Mouse (Mus musculus): Measurements from ENCODE around the gene Scn5a. TPM values are rescaled to one million over a fixed set of nuclear protein-coding genes. Genes with fewer than 3 reads are reported as not detected.

Gene Scn5a
- total RNA-seq, 2 experiments from 2014 or later, result not detected

DNA sequence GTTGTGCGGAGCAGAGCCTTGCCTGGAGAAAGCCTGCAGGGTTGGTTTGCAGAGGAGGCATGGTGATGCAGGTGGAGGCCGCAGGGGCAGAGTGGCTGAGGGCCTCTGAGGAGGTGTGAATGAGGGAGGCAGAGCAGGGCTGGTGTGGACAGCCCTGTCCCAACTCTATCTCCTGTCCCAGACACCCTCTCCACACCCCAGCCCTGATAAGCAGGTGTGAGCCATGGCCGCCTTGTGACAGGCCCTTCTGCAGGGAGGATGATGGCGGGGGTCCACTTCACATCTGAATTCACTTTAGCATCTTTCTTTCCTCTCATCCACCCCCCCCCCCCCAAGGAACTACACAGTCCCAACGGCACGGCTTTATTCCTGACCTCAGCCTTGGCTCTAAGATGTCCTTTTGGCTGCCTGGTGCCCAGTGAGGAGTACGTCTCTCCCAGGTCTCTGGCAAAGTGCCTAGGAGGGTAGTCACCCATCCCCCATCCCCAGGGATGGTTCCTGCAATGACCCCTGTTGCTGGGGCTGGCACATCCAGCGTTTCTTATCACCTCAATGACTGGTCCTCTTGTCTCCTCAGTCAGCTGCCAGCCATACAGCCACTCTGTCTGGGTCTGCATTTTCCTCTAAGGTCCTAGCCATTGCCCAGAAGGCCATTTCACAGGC, 109.0 kb downstream of the Scn5a start:
- peak; percentile 54; the same call in 1 of the 2 replicates for ATAC-seq (ENCODE audit: poor library complexity, severe bottlenecking)

DNA sequence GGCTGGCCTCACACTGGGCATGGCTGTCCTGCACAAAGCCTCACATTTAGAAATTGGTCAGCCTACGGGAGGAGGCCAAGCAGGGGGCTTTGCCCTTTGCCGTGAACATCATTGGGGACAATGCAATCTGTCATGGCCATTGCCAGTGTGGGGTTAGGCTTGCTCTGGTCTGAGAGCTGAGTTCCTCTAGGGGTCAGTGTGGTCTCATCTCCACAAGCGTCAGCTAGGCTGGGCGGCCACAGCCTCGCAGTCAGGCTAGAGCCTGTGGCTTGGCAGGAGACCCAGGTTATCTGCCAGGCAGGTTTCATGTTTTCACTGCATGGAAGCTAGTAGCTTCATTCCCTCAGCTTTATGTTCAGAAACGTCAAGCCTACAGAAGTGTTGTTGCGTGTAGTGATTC, 113.2 kb downstream of the Scn5a start:
- no peak for ATAC-seq (ENCODE audit: poor library complexity, severe bottlenecking)

DNA sequence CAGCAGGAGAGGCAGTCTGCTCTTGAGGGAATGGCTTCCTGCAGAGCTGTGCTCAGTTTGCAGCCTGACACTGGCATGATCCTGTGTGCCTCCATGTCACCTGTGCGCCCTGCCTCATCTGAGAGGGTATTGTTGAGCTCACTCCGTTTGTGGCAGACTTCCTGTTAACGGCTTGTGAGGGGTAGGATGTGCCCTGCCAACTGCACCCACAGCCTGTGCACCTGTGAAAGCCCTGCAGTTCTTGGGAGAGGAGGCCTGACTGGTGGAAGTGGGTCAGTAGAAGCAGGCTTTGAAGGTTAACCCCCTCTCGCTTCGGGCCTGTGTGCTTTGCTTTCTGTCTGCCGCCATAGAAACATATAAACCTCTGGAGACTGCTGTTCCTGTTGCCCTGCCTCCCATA, 113.8 kb downstream of the Scn5a start:
- ATAC-seq (ENCODE audit: poor library complexity, severe bottlenecking), result no peak

DNA sequence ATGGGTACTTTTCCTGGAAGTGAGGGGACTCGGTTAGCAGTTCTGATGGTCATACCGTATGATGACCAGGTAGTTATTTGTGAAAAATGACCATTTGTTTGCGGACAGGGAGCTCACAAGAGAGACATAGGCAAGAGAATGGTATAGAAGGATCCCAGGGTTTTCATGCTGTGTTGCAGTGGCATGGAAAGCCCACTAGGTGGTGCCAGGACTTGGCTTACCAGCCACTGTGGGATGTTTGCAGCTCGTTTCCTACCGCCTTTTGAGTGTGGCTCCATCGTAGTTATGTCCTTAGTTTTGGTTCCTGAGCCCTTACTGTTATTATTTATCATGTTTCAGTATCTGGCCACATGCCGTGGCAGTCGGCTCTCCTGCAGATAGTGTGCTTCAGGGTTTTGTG, 118.4 kb downstream of the Scn5a start:
- peak; percentile 86 for ATAC-seq (ENCODE audit: poor library complexity, severe bottlenecking)

DNA sequence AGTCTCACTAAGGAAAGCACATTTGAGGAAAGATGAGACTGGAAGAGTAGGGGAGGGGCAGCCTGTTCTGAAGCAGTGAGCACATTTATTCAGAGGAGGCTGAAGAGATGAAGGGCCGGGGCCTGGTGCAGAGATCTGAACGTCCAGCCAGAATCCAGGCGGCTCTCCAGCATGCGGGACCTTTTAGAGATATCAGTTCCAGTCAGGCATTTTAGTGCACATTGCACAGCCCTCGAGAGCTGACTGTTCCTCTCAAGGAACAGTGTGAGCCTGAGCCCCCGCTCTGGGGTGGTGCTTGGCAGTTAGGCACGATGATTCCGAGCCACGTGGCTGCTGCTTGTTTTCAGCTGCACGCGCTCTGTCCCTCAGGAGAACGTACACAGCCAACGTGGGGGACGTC, 121.7 kb downstream of the Scn5a start:
- no peak for ATAC-seq (ENCODE audit: poor library complexity, severe bottlenecking)

DNA sequence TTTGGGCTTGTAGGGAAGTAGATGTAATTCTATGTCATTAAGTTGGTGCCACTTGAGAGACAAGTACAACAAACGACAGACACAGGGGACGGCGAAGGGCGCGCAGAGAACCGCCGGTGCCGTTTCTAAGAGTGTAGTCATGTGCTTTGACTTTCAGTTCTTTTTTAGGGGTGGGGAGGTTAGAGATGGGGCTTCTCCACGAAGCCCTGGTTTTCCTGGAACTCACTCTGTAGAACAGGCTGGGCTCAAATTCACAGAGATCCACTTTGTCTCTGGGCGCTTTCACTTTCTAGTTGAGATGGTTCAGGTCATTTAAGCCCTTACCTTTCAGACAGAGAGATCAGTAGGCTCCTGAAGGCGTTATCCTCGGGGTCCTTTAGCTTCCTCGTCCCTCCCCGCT, 122.8 kb downstream of the Scn5a start:
- ATAC-seq (ENCODE audit: poor library complexity, severe bottlenecking), result no peak

DNA sequence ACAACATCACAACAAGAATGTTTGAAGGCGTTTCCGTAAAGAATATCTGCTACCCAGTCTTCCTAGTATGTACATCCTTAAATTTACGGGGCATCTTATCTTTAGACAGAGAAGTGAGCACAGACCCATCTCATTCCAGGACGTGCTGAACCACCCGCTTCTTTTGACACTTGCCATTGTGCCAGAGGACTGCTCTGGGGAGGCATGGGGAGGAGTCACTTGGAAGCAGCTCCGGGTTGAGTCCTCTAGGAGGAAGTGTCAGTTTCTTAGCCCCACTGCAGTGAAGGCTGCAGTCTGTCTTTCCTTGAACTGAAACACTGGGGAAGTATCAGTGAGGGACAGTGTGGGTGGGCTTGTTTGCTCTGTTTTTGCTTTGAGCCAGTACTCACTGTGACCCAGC, 133.1 kb downstream of the Scn5a start:
- peak; percentile 75 for ATAC-seq (ENCODE audit: poor library complexity, severe bottlenecking)

DNA sequence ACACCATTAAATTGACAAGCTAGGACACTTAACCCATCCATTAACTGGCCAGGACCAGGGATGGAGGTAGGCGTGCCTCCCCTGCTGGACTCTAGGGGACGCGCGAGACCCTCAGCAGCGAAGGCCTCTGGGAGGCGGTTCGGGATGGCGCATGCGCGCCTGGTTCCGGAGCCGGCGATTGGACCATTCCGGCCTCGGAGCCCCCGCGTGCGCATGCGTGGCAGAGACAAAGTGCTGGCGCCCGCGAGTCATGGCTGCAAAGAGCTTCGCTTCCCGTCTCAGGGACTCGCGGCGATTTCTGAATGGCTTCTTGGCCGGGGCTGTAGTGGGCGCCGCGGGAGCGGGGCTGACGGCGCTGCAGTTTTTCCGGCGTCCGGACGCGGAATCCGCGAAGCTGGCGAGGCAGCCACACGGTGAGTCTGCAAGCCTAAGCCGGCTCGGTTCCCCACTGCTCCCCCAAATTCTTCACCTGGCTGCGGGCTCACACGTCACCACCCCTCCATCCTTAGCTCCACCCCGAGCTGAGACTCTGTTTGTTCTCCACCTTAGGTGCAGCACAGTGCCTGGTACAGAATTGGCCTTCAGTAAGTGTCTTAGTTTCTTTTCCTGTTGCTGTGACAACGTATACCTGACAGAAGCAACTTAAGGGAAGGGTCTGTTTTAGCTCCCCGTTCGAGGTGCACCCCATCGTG, 133.9 kb downstream of the Scn5a start, which contains the start of gene Exog:
Exog (plus strand) TSS at position 206 of the 692 bp plus-strand sequence.
- ATAC-seq (ENCODE audit: poor library complexity, severe bottlenecking), result peak; percentile 82

DNA sequence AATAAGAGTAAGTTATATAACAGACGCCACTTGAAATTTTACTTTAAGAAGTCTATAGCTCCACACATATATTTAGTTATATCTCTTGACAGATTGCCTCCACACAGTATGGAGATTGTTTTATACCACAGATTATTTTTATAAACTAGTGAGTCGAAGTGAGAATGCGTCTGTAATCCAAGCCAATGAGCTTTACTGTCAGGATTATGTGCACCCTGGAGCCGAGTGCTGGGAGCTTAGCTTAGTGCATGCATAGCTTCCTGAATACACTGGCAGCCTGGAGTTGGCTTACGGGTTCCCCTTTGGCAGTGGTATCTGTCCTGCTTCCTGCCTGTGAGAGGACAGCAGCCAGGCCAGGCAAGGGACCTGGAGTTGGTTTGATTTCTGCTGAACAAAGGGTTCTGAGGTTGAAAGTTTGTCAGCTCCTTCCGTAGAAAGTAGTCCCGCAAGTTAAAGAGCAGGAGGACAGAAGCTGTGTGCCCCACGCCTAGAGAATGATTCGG, 140.3 kb downstream of the Scn5a start:
- no peak for ATAC-seq (ENCODE audit: poor library complexity, severe bottlenecking)

DNA sequence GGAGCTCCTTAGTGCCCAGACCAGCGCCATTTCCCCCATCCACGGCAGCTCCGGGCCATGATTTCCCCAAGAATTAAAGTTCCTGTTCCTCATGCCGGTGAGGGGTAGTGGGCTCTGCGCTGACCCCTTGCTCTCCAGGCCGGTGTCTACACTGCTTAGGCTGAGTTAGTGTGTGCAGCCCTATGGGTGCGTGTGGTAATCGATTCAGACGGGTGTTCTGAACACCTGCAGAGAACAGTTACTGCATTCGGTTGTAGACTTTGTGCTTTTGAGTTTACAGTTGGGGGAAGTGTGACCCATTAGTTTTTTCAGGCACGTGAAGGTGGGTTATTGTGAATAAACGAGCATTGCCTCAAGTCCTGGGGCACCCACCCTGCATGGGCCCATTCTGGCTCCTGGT, 140.8 kb downstream of the Scn5a start:
- no peak for ATAC-seq (ENCODE audit: poor library complexity, severe bottlenecking)

DNA sequence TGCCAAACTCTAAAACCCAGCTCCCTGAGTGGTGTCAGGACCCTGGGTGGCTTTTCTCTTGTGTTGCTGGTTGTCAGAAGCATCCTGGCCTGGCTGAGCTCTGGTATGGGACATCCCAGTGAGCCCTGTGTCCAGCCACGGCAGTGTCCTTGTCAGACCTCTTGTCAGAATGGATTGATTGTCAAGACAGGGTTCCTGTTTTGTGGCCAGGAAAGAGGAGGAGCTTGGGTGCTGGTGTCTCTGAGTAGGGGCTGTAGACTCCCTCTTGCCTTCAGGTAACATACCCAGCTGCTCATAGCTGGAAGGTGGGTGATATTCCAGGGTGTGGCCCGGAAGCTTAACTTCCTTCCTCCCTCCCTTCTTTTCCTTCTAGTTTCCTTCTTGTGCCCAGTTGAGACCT, 143.0 kb downstream of the Scn5a start:
- peak; percentile 61 for ATAC-seq (ENCODE audit: poor library complexity, severe bottlenecking)

Other genes starting within 250 kb of the Scn5a start
- gene Acaa1a, start 239.3 kb downstream of the Scn5a start, total RNA-seq (2015), result 31.9 and 37.2 TPM in 2 replicates
- gene Acaa1a, start 239.3 kb downstream of the Scn5a start, total RNA-seq (2017), result 27.4 and 32.5 TPM in 2 replicates
- gene Myd88, start 237.6 kb downstream of the Scn5a start, total RNA-seq (2015), result 91.9 and 92.2 TPM in 2 replicates
- 61.1 and 62.7 TPM in 2 replicates for gene Myd88, start 237.6 kb downstream of the Scn5a start, total RNA-seq (2017)
- gene Xylb, start 221.6 kb downstream of the Scn5a start, total RNA-seq (2015), result 0.60 and 1.7 TPM in 2 replicates
- gene Xylb, start 221.6 kb downstream of the Scn5a start, total RNA-seq (2017), result 0.89 and 1.9 TPM in 2 replicates
- gene Slc22a14, start 213.5 kb downstream of the Scn5a start, total RNA-seq (2015), result not detected in 2 replicates
- not detected in 2 replicates for gene Slc22a14, start 213.5 kb downstream of the Scn5a start, total RNA-seq (2017)
- 1.1 and 1.7 TPM in 2 replicates for gene Acvr2b, start 176.9 kb downstream of the Scn5a start, total RNA-seq (2015)
- 0.37 and 0.57 TPM in 2 replicates for gene Acvr2b, start 176.9 kb downstream of the Scn5a start, total RNA-seq (2017)
- gene Exog, start 134.1 kb downstream of the Scn5a start, total RNA-seq (2015), result 3.5 and 5.9 TPM in 2 replicates
- gene Exog, start 134.1 kb downstream of the Scn5a start, total RNA-seq (2017), result 2.1 and 3.0 TPM in 2 replicates
- not detected in 2 replicates for gene Scn10a, start 140.3 kb upstream of the Scn5a start, total RNA-seq (2015)
- not detected in 2 replicates for gene Scn10a, start 140.3 kb upstream of the Scn5a start, total RNA-seq (2017)
- gene Scn11a, start 246.4 kb upstream of the Scn5a start, total RNA-seq (2015), result not detected in 2 replicates
- gene Scn11a, start 246.4 kb upstream of the Scn5a start, total RNA-seq (2017), result not detected in 2 replicates